Mouse (Mus musculus) T-cell, adult 2 months (primary cell): ENCODE measurements around the gene Dlg2.

Experiments used
- DNase-seq: peaks from one replicate; pipeline ENCODE4 v3.0.0; 2022; ENCODE audit warnings: low spot score

The Dlg2 gene

GRCm38 (mm10) chr7:91778673-91779072 is 1302.2 kb downstream of the Dlg2 start:
- no peak for DNase-seq

- no peak for DNase-seq
Measured at GRCm38 (mm10) chr7:91784617-91785016, 1308.1 kb downstream of the Dlg2 start.

GRCm38 (mm10) chr7:91785445-91785844 is 1309.0 kb downstream of the Dlg2 start:
- DNase-seq = no peak

- no peak for DNase-seq
Measured at GRCm38 (mm10) chr7:91785871-91786270, 1309.4 kb downstream of the Dlg2 start.

- no peak for DNase-seq
Measured at GRCm38 (mm10) chr7:91790949-91791564, 1314.6 kb downstream of the Dlg2 start.

- DNase-seq = no peak
Measured at GRCm38 (mm10) chr7:91806632-91807031, 1330.2 kb downstream of the Dlg2 start.

- DNase-seq = no peak
Measured at GRCm38 (mm10) chr7:91810774-91811173, 1334.3 kb downstream of the Dlg2 start.

GRCm38 (mm10) chr7:91818004-91818403 is 1341.5 kb downstream of the Dlg2 start:
- no peak for DNase-seq

- no peak for DNase-seq
Measured at GRCm38 (mm10) chr7:91832207-91832606, 1355.7 kb downstream of the Dlg2 start.

- no peak for DNase-seq
Measured at GRCm38 (mm10) chr7:91845723-91846122, 1369.3 kb downstream of the Dlg2 start.

- no peak for DNase-seq
Measured at GRCm38 (mm10) chr7:91849364-91849763, 1372.9 kb downstream of the Dlg2 start.

- no peak for DNase-seq
Measured at GRCm38 (mm10) chr7:91853653-91854052, 1377.2 kb downstream of the Dlg2 start.

- no peak for DNase-seq
Measured at GRCm38 (mm10) chr7:91856931-91857330, 1380.5 kb downstream of the Dlg2 start.

- no peak for DNase-seq
Measured at GRCm38 (mm10) chr7:91862806-91863531, 1386.5 kb downstream of the Dlg2 start.

GRCm38 (mm10) chr7:91868919-91869318 is 1392.4 kb downstream of the Dlg2 start:
- no peak for DNase-seq

- DNase-seq = no peak
Measured at GRCm38 (mm10) chr7:91876831-91877230, 1400.4 kb downstream of the Dlg2 start.

GRCm38 (mm10) chr7:91877804-91878203 is 1401.3 kb downstream of the Dlg2 start:
- DNase-seq = no peak

- no peak for DNase-seq
Measured at GRCm38 (mm10) chr7:91886336-91886735, 1409.9 kb downstream of the Dlg2 start.

GRCm38 (mm10) chr7:91893991-91894390 is 1417.5 kb downstream of the Dlg2 start:
- DNase-seq = no peak

- no peak for DNase-seq
Measured at GRCm38 (mm10) chr7:91896935-91897334, 1420.5 kb downstream of the Dlg2 start.

GRCm38 (mm10) chr7:91897509-91897908 is 1421.0 kb downstream of the Dlg2 start:
- no peak for DNase-seq

GRCm38 (mm10) chr7:91902503-91902902 is 1426.0 kb downstream of the Dlg2 start:
- DNase-seq = no peak

- no peak for DNase-seq
Measured at GRCm38 (mm10) chr7:91916809-91917208, 1440.3 kb downstream of the Dlg2 start.

GRCm38 (mm10) chr7:91919099-91919498 is 1442.6 kb downstream of the Dlg2 start:
- DNase-seq = no peak
